Mouse (Mus musculus) spleen, adult 18-20 months (tissue): ENCODE results near the gene Tktl1.
"Not testable (repeated sequence)": the region's sequence is repeated elsewhere in the genome, so short reads cannot be mapped to it uniquely, and the experiment has no call there.

Experiments
- DNase-seq, 2 experiments: peaks; one replicate each; pipeline ENCODE4 v3.0.0; 2022; ENCODE audit warnings: mixed read lengths in 2 of 2

Tktl1 gene

DNA sequence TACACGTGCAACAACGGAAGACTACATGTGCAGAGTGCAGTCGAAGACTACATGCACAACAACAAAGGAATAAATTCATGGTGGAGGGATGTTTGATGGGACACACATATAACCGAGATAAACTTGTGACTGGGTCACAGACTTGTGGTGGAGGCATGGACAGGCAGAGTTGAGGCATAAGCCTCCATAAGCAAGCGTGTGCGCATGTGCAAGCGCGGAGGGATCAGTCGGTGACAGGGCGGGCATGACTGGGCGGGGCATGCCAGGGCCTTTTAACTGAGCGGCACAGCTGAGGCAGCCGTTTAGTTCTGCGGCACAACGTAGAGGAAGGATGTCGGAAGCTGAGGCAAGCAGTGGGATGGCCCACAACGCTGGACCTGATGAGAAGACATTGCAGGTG lies at the start of gene Tktl1:
Gene Tktl1 (plus strand): TSS at position 301 of the 400 bp plus-strand sequence.
- DNase-seq: no peak

DNA sequence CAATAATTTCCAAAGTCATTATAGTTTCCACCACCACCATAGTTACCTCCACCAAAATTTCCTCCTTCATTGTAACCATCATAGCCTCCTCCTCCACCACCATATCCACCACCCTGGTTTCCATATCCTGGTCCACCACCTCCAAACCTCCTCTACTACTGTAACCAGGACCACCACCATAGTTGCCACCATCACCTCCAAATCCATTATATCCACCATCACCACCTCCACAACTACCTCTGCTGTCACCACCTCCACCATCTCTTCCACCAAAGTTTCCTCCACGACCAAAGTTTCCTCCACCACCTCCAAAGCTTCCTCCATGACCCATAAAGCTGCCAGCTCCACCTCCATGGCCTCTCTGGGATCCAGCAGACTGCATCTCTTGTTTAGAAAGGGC lies 41.8 kb upstream of the Tktl1 start, which contains the start of gene Mecp2:
Gene Mecp2 (minus strand): TSS at position 101 of the 400 bp plus-strand sequence.
- DNase-seq: not testable (repeated sequence)

DNA sequence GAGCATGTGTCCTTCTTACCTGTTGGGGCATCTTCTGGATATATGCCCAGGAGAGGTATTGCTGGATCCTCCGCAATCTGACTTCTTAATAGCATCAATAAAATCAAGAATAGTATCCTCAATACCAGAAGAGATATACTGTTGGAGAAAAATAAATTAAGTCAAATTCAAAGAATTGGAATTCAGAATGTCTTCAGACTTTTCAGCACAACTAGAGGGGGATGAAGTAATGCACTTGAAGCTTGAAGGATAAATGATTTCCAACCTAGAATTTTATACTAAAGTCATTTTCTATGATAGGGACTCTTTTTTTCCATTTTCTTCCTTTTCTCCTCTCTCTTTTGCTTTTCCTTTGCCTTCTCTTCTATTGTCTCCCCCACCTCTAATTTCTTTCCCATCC lies 9.3 kb upstream of the Tktl1 start, which contains the start of gene Tex28:
Gene Tex28 (minus strand): TSS at position 101 of the 400 bp plus-strand sequence.
- no peak for DNase-seq

DNA sequence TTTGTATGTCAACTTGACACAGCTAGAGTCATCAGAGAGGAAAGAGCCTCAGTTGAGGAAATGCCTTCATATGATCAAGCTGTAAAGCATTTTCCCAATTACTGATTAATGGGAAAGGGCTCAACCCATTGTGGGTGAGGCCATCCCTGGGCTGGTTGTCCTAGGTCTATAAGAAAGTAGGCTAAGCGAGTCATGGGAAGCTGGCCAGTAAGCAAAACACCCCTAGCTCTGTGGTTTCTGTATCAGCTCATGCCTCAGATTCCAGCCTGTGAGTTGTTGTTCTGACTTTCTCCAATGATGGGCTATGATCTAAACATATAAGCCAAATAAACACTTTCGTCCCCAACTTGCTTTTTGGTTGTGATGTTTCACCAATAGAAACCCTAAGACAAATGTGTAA lies 26.5 kb downstream of the Tktl1 start:
- DNase-seq: no peak

DNA sequence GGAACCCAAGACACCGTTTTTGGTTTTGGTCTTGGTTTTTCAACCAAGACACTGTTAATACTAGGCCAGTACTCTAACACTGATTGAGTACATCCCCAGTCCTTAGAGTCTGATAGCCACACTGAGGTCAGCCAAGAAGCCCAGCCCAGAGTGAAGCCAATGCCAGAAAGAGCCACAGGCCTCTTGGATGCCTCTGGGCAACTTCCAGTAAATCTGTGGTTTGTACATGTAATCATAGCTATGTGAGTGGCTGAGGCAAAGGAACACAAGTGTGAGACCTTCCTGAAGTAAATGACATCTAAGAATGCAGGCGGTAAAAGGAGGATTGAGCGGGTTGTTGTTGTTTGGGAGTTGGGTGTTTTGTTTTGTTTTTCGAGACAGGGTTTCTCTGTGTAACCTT lies 41.4 kb downstream of the Tktl1 start:
- no peak for DNase-seq

DNA sequence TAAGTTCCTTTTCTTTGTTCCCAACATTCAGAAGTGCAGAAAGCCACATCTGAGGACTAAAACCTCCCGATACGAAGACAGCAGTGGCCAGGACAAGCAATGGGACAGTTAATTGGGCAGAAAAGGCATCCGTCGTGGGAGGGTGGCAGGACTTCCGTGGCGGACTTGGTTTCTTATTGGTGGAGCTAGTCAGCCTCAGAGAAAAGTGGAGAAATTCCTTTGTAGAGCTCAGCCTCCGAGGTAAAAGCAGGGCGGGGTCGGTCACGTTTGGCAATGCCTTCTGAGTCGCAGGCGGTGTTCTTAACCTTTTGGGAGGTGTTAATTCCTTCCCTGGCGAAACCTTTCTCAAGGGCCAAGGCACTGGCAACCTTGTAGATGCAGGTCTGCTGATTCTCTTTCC lies 42.4 kb downstream of the Tktl1 start:
- DNase-seq: no peak

DNA sequence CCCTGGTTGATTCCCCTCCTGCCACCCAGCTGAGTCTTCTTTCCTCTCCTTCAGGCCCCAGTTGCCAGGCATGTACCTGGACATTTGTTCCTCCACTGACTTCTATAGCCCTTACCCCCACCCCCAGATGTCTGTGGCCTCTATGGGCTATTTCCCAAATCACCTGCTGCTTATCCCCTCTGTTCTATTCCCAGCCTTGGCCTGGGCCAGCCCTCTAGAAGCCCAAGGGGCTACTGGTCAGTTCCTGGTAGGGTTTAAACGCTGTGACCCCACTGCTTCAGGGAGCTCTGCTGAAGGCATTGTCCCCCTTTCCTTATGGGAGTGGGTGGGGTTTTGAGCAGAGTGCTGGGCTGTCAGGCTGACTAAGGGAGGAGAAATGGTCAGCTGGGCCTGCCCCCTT lies 43.0 kb downstream of the Tktl1 start:
- not testable (repeated sequence) for DNase-seq

DNA sequence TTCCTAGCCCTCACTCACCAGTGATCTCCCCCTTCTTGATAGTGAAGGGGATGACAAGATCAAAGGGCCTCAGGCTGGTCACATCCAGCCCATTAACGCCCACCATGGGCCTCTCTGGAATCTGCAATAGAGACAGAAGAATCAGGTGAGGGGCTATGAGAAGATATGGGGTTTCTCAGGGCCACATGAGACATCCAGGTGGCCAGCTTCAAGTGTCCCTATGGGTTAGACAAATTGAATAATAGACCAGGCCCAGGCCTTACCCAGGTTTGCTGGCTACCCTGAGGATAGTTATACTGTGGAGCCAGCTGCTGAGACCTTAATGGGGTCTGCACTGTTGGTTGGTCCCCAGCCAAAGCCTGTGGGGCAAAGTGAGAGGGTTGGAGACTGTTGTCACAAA lies 53.0 kb downstream of the Tktl1 start:
- no peak for DNase-seq

DNA sequence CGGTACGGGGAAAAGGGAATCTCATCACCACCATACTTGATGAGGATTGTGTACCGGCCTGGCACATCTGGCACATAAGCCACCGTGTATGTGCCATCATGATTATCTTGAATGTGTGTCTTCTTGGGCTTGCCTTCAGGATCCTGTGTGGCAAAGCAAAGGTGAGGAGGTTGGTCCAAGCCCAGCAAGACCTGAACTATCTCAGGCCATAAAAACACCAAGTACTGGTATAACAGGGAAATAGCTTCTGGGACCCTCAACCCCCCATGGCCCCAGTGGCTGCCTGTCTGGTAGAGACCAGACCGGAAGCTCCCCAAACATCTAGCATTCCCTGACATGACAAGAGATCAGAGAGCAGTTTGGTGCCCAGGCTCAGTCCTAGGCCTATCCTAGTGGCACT lies 56.1 kb downstream of the Tktl1 start:
- DNase-seq: no peak

DNA sequence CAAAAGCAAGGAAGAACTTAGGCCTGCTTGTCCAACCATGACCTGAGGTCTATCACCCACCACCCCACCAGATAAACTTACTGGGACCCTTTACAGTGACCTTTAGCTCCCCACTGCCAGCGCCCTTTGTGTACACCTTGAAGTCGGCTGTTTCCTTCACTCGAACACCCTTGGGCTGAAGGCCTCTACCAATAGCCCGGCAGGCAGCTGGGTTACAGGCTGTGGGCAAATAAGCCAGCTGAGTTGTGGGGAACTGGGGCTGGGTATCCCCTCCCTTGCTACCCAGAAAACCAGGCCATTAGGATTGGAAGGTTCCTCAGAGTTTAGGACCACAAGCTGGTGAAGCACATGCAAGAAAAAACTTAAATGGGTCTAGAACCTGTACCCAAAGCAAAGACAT lies 63.3 kb downstream of the Tktl1 start:
- DNase-seq: no peak

DNA sequence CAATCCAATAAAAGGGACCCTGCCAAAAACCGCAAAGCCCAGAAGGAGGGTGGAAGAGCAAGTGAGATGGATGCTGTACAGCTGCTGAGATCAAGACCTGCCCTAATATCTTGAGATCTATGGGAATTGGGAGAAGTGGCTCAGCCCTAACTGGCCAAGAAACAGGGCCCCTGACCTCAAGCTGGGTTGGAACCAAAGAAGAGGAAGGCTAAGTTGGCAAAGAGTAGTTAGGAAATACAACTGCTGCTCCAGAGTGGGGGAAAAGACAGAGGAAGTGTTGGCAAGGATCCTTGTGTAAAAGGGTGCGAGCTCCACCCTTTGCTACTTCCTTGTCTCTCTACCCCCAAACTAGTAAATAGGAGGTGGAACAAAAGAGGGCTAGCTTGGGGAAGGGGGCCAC lies 66.3 kb downstream of the Tktl1 start:
- no peak for DNase-seq

DNA sequence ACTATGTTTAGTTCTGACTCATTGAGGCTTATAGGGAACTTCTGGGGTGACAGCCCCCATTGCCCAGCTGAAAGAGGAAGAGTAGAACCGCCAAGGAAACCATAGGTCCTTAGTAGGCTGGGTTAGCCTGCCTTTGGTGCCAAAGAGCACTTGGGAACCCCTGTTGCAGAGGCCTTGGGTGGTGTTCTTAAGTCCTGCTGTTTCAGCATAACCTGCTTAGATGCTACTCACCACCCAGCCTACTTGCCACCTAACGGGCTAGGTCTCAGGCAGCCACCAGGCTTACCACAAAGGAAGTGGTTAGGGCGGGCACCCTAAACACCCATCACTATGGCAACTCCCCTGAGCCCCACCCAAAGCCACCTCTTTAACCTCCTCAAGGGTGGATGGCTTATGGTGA lies 66.7 kb downstream of the Tktl1 start:
- DNase-seq: peak; percentile 52 to 67

DNA sequence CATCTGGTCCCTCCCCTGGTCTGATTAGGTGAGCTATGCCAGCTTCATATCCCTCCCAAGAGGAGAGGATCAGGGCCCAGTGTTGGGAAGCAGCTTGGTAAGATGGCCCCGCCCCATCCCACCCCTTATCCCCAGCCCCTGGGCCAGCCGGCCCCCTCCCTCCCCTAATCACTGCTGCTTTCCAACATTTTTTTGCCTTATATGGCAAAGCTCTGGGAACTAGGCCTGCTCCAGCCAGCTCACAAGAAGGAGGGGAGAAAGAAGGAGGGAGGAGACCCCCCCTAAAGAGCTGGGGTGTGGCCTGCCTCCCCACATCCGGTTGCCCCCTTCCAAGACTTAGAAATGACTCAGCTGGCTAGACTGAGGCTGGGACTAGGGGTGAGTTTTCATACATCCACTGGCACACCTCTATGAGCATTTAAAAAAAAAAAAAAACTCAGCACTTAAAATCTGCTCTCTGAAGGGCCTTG lies 67.6 kb downstream of the Tktl1 start:
- peak in 1 of 2 experiments; percentile 23 for DNase-seq

DNA sequence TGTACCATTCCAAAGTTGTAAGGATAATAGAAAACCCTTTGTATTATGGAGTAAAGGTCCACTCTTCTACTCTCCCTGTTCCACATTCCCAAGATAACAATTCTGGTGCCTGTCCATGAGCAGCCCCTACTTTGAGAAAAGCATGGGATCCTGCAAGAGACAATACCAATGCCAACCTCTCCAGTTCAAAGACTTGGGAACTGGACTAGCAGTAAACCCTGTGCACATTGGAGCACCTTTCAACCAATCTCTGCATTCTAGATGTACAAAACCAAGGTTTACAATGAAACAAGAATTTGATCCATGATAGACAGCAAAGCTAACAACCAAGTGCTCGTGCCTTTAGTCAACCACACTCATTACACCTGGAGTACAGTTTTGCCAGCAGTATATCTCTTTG lies 68.0 kb downstream of the Tktl1 start:
- DNase-seq: no peak

DNA sequence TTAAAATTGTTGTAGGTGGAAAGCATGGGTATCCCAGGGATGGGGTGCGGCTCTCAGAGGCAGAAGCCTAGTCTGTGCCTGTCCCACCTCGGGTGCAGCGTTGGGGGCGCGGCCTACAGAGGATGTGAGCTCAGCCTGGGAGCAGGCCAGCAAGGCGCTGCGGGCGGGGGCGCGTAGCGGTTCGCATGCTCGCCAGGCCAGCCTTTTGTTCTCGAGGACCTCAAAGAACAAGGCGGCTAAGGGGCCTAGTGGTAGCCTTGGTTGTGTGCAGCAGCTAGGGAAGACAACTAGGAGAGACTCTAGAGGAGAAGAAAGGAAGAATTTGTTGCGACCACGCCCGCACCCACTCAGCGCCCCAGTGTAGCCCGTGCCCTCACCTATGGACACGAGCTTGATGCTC lies 68.6 kb downstream of the Tktl1 start:
- peak; percentile 62 to 69 for DNase-seq

DNA sequence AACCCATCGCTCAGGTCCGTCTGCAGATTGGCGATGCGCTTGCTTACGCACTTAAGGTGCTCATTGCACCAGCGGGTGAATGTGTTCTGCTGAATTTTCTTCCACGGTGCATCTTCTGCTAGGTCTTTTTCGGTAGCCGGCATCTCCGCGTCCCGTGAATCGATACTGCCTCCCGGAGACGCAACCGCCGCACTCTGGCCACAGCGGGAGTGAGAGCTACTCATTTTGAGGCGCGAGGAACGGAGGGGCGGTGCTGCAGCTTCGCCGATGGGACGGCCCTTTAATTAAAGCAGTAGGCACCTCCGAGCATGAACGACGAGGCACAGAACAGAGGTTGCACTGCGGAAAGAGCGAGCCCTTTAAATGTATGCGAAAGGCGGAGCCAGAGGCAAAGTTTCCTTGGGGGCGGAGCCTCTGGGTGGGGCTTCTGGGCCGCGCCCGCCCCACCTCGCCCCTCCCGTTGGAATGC lies 69.2 kb downstream of the Tktl1 start:
- DNase-seq: peak; percentile 74 to 77

DNA sequence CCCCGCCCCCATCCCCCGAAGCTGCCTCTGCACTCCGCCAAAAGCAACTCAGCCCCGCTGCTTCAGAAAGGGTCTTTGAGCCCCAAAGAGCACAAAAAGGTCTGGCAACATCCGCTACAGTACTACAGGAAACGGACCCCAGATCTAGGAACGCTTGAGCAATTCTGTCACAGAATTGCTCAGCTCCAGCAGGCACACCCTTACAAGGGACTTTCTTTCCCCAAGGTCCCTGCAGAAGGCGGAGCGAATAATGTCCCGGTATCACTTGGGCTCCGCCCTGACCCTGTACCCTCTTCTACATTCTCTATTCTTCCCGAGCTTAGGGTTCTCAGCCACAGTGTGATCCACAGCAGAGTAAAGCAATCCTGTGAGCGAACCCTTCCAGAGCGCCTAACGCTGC lies 69.6 kb downstream of the Tktl1 start:
- DNase-seq: no peak

DNA sequence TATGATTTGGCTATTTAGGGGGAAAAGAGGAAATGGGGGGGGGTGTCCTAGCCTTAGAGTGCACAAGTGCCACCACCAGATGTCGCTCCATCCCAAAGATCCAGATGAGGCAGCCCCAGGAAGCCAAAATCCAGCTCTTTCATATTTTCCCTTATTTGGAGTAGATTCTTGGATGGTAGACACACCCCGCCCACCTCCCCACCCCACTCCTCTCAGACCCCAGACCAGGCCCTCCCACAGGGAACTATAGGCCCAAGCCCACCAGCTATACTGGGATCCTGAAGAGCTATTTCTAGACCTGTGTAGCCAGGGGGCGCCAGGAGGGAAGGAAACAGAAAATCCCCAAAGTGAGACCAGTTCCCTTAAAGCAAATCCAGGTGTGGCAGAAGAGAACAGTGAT lies 71.6 kb downstream of the Tktl1 start:
- DNase-seq: peak; percentile 48 to 62

DNA sequence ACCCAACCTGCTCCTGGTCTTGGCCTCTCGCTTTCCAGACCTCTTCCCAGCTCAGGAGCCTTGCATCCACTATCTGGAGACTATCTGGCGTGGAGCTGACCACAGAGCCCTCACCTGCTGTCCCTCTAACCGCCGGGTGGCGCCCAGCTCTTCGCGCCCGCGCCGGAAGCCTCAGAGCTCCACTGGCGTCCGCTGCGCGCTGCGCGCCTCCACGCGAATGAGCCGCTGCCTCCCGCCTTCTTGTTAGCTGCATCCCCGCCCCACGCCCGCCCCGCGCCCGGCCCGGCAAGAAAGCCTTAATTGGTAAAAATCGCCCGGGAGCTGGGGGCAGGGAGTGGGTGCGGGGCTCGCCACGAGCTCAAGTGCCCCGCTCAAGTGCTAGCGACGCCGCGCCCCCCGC lies 72.6 kb downstream of the Tktl1 start, which contains the start of gene Flna:
Gene Flna (minus strand): TSS at position 206 of the 400 bp plus-strand sequence.
- DNase-seq: peak; percentile 65 to 71

DNA sequence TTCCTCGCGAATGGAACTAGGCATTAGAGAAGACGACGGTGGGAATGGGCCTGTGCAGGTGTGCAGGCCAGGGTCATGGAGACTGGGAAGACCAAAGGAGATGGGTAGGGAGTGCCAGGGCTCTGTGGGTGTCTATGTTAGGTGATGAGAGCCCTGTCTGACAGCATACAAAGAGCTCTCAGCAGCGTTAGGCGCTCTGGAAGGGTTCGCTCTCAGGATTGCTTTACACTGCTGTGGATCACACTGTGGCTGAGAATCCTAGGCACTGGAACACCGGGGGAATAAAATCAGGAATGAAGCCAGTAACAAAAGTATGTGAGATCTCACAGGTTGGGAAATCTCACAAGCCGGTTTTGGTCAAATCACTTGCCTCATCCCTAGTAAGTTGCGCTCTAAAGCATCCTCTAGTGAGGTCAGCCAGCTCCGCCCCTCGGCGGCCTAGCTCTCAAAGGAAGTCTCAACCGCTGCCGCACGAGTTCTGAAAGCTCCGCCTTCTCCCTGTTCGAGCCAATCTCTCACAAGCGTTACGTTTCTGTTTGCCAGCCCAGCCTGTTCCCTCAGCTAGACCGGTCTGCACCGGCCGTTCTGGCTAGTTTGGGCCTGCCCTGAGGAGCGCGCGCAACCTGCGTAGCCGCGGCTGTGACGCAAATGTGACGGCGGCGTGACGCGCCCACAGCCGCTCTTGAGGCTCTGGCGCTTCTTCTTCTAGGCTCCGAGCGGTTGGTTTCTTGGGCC lies 77.3 kb downstream of the Tktl1 start, which contains the start of gene Emd:
Gene Emd (plus strand): TSS at position 535 of the 735 bp plus-strand sequence.
- DNase-seq: peak; percentile 77 to 82

DNA sequence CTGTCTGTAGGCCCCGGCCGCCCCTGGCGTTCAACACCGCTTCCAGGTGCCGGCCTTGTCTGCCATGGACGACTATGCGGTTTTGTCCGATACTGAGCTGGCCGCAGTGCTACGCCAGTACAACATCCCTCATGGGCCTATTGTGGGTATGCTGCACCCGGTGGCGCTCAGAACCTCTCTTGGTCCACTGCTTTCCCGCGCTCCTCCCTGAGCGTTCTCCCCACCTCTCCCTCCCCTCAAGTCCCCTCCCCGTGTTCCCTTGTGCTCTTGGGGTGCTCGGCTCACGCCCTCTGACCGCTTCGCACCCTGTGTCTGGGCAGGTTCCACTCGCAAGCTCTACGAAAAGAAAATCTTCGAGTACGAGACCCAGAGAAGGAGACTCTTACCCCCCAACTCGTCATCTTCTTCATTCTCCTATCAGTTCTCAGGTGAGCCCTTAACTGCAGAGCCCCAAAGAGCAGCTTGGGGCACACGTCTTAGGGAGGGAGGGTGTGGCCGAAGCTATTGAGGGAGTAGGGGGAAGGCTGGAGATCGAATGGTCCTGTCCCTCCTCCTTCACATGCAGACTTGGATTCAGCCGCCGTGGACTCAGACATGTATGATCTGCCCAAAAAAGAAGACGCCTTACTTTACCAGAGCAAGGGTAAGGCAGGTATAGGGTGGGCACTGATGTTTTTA lies 78.0 kb downstream of the Tktl1 start:
- DNase-seq: no peak

DNA sequence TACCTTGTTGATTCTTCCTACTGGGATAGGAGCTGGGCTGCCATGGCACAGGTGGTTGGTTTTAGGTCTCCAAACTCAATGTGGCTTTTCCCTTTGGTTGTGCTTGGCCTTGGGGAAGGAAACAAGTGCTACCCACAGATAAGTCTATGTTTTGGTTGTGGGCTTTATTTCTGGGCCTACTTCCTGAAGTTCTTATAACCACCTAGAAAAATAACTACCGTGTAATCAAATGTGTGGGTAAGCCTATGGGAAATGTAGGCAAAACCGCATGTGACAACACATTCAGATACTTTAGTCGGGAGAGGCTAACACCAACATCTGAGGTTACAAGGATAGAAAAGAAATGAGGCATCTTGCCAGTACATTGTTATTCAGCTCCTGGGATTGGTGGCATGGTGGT lies 80.7 kb downstream of the Tktl1 start:
- no peak for DNase-seq
